Mouse (Mus musculus): ENCODE results near the gene Cela3b.

DNA sequence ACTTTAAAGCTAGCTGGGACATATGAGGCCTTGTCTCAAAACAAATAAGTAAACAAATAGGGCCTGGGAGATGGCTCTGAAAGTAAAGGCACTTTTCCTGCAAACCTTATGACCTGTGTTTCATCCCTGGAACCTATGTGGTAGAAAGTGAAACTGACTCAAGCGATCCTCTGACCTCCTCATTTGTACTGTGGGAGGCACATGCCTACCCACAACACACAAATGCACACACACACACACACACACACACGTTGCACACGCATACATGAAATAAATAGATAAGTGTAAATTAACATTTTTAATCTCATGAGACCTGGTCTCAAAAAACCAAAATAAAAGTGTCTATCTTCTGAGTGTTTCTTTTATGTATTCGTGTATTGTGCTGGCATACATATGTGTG is 15.5 kb upstream of the Cela3b start:
- TF ChIP-seq CTCF (IDR thresholded peaks at IDR 0.05; ENCODE audit: low read depth) = no peak
- no peak for TF ChIP-seq EP300 (IDR thresholded peaks at IDR 0.05; ENCODE audit: low read depth)
